Mouse (Mus musculus): ENCODE results near the gene Hormad2. TPM values are rescaled to one million over a fixed set of nuclear protein-coding genes. Genes with fewer than 3 reads are reported as not detected.

The Hormad2 gene
- polyA plus RNA-seq, 1 experiment from 2014 or later = not detected

DNA sequence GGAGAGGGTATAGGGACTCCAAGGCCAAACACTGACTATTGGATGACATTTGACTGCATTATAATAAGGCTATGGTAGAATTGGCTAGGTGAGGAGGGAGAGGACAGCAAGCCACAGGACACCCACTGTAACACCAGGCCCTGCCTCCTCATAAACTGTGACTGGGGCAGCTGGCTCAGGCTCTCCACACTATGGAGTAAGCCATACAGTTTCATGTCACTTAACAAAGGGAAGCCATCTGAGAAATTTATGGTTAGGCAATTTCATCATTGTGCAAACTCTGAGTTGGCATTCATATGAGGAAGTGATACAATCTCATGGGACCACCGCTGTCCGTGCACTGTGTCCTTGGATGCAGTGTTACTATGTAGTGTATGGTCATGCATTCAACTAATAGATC is 107.9 kb downstream of the Hormad2 start:
- 98% methylated on average over 2 of the region's 2 CpGs for WGBS
- Histone ChIP-seq H3K4me1 (no peaks in the 10 kb centered on the region), H3K9me3 (no peaks in the 10 kb centered on the region), H3K9ac (no peak overlapping the region), H3K4me2 (no peak overlapping the region), H3K36me3 (replicated peaks) (no peaks in the 10 kb centered on the region), H3K27ac (no peak overlapping the region), H3K27me3 (no peaks in the 10 kb centered on the region), H3K4me3 (replicated peaks) (no peak overlapping the region)
- ATAC-seq (ENCODE audit: low FRiP score) = no peak

- Histone ChIP-seq H3K36me3 (replicated peaks) (no peaks in the 10 kb centered on the region), H3K9me3 (no peaks in the 10 kb centered on the region), H3K4me3 (replicated peaks) (no peak overlapping the region), H3K27ac (no peak overlapping the region), H3K27me3 (no peaks in the 10 kb centered on the region), H3K9ac (no peak overlapping the region), H3K4me1 (no peaks in the 10 kb centered on the region), H3K4me2 (no peak overlapping the region)
- WGBS = 84% methylated on average over 3 of the region's 3 CpGs
- no peak for ATAC-seq (ENCODE audit: low FRiP score)
Observed at GRCm38 (mm10) chr11:4328188-4328587, 112.7 kb downstream of the Hormad2 start.

GRCm38 (mm10) chr11:4323481-4323880 is 117.4 kb downstream of the Hormad2 start:
- WGBS = 62% methylated on average over 11 of the region's 11 CpGs
- H3K27me3 ChIP-seq = peaks cover 17% of the 10 kb centered on the region; the same call in 1 of the 2 replicates

GRCm38 (mm10) chr11:4322943-4323342 is 118.0 kb downstream of the Hormad2 start:
- Histone ChIP-seq H3K27me3 (peaks cover 19% of the 10 kb centered on the region; the same call in 1 of the 2 replicates), H3K4me3 (replicated peaks) (no peak overlapping the region), H3K9ac (no peak overlapping the region), H3K9me3 (no peaks in the 10 kb centered on the region), H3K27ac (no peak overlapping the region), H3K4me1 (no peaks in the 10 kb centered on the region), H3K4me2 (no peak overlapping the region), H3K36me3 (replicated peaks) (no peaks in the 10 kb centered on the region)
- WGBS = 44% methylated on average over 6 of the region's 6 CpGs
- no peak for ATAC-seq (ENCODE audit: low FRiP score)

More at GRCm38 (mm10) chr11:4323481-4323880, 117.4 kb downstream of the Hormad2 start:
- Histone ChIP-seq H3K9me3 (no peaks in the 10 kb centered on the region), H3K9ac (no peak overlapping the region), H3K4me1 (no peaks in the 10 kb centered on the region), H3K4me2 (no peak overlapping the region), H3K4me3 (replicated peaks) (no peak overlapping the region), H3K36me3 (replicated peaks) (no peaks in the 10 kb centered on the region), H3K27ac (no peak overlapping the region)
- ATAC-seq (ENCODE audit: low FRiP score) = no peak

GRCm38 (mm10) chr11:4320876-4321275 is 120.0 kb downstream of the Hormad2 start:
- WGBS = 61% methylated on average over 4 of the region's 4 CpGs
- H3K27me3 ChIP-seq = peaks cover 19% of the 10 kb centered on the region; the same call in 1 of the 2 replicates
- no peak overlapping the region for H3K9ac ChIP-seq
- no peaks in the 10 kb centered on the region for H3K36me3 ChIP-seq (replicated peaks)
- no peaks in the 10 kb centered on the region for H3K9me3 ChIP-seq
- no peaks in the 10 kb centered on the region for H3K4me1 ChIP-seq
- no peak overlapping the region for H3K4me3 ChIP-seq (replicated peaks)
- ATAC-seq (ENCODE audit: low FRiP score) = no peak
- H3K4me2 ChIP-seq = no peak overlapping the region
- H3K27ac ChIP-seq = no peak overlapping the region

GRCm38 (mm10) chr11:4319212-4319955 is 121.5 kb downstream of the Hormad2 start:
- Histone ChIP-seq H3K4me3 (replicated peaks) (no peak overlapping the region), H3K9me3 (no peaks in the 10 kb centered on the region), H3K27me3 (peaks cover 19% of the 10 kb centered on the region), H3K27ac (no peak overlapping the region), H3K4me1 (no peaks in the 10 kb centered on the region), H3K36me3 (replicated peaks) (no peaks in the 10 kb centered on the region), H3K4me2 (no peak overlapping the region), H3K9ac (no peak overlapping the region)
- no peak for ATAC-seq (ENCODE audit: low FRiP score)
- 91% methylated on average over 14 of the region's 14 CpGs for WGBS

- Histone ChIP-seq H3K9ac (no peak overlapping the region), H3K4me2 (no peak overlapping the region), H3K27ac (no peak overlapping the region), H3K27me3 (peaks cover 27% of the 10 kb centered on the region), H3K36me3 (replicated peaks) (no peaks in the 10 kb centered on the region), H3K4me1 (no peaks in the 10 kb centered on the region), H3K9me3 (no peaks in the 10 kb centered on the region), H3K4me3 (replicated peaks) (no peak overlapping the region)
- WGBS = 84% methylated on average over 3 of the region's 3 CpGs
- ATAC-seq (ENCODE audit: low FRiP score) = no peak
Observed at GRCm38 (mm10) chr11:4318011-4318410, 122.9 kb downstream of the Hormad2 start.

DNA sequence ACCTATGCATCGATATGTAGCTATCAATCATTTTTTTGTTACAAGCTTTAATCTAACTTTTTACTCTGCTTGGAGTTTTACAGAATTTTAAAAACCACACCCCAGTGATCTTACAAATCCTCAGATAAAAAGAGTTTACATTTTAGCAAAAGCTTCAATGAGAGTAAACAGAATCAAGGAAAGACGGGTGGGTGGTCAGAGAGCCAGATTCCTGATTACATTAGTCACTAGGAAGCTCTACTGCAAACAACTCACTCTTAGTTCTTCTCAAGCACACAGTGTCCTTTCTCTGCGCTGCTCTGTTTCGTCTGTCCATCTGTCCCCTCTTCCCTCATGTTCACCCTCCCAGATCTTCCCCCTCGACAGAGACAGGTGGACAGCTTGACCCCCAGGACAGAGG is 123.6 kb downstream of the Hormad2 start:
- H3K27ac ChIP-seq = no peak overlapping the region
- peaks cover 24% of the 10 kb centered on the region for H3K27me3 ChIP-seq
- no peaks in the 10 kb centered on the region for H3K9me3 ChIP-seq
- ATAC-seq (ENCODE audit: low FRiP score) = no peak
- no peak overlapping the region for H3K4me3 ChIP-seq (replicated peaks)
- no peaks in the 10 kb centered on the region for H3K36me3 ChIP-seq (replicated peaks)
- no peaks in the 10 kb centered on the region for H3K4me1 ChIP-seq
- WGBS = 73% methylated on average over 5 of the region's 5 CpGs
- H3K4me2 ChIP-seq = no peak overlapping the region
- no peak overlapping the region for H3K9ac ChIP-seq

GRCm38 (mm10) chr11:4312180-4312579 is 128.7 kb downstream of the Hormad2 start:
- ATAC-seq (ENCODE audit: low FRiP score) = no peak
- H3K27me3 ChIP-seq = peaks cover 39% of the 10 kb centered on the region
- H3K4me1 ChIP-seq = peaks cover 12% of the 10 kb centered on the region
- no peaks in the 10 kb centered on the region for H3K9me3 ChIP-seq
- H3K27ac ChIP-seq = no peak overlapping the region
- no peaks in the 10 kb centered on the region for H3K36me3 ChIP-seq (replicated peaks)
- no peak overlapping the region for H3K9ac ChIP-seq
- no peak overlapping the region for H3K4me2 ChIP-seq
- 83% methylated on average over 4 of the region's 4 CpGs for WGBS
- no peak overlapping the region for H3K4me3 ChIP-seq (replicated peaks)

DNA sequence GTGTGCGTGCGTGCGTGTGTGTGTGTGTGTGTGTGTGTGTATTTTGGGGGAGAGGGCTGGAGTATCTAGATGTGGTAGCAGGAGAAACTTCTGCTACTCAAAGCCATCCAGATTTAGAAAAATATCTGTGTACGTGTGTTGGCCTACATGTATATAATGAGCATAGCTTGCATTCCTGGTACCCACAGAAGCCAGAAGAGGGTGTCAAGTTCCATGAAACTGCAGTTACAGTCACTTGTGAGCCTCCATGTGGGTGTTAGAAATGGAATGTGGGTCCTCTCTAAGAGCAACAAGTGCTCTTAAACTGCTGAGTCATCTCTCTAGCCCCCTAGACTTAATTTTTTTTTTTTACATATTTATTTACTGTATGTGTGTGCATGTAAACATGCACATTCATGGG is 130.6 kb downstream of the Hormad2 start:
- peaks cover 48% of the 10 kb centered on the region for H3K27me3 ChIP-seq
- H3K9me3 ChIP-seq = no peaks in the 10 kb centered on the region
- WGBS = 89% methylated on average over 4 of the region's 4 CpGs
- H3K36me3 ChIP-seq (replicated peaks) = no peaks in the 10 kb centered on the region
- no peak overlapping the region for H3K4me3 ChIP-seq (replicated peaks)
- H3K9ac ChIP-seq = no peak overlapping the region
- H3K27ac ChIP-seq = no peak overlapping the region
- no peak for ATAC-seq (ENCODE audit: low FRiP score)
- peaks cover 12% of the 10 kb centered on the region for H3K4me1 ChIP-seq
- H3K4me2 ChIP-seq = no peak overlapping the region

DNA sequence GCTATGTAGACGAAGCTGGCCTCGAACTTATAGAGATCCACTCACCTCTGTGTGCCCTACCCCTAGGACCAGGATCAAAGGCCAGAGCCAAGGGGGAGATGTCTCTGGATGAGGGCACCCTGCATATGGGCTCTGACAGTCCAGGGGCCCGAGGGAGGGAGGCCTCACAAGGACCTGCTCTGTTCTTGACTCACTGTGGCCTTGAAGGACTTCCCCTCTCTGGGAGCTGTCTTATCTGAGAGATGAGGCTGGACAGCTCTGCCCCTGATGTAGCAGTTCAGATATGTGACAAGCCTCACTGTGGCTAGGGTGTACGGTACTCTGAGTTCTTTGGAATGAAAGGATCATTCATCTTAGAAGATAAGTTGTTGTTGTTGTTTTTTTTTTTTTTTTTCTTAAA is 131.3 kb downstream of the Hormad2 start:
- no peak overlapping the region for H3K4me3 ChIP-seq (replicated peaks)
- H3K9ac ChIP-seq = no peak overlapping the region
- no peak for ATAC-seq (ENCODE audit: low FRiP score)
- H3K36me3 ChIP-seq (replicated peaks) = no peaks in the 10 kb centered on the region
- no peaks in the 10 kb centered on the region for H3K9me3 ChIP-seq
- peaks cover 12% of the 10 kb centered on the region for H3K4me1 ChIP-seq
- WGBS = 87% methylated on average over 4 of the region's 4 CpGs
- peaks cover 51% of the 10 kb centered on the region for H3K27me3 ChIP-seq
- H3K4me2 ChIP-seq = no peak overlapping the region
- no peak overlapping the region for H3K27ac ChIP-seq

DNA sequence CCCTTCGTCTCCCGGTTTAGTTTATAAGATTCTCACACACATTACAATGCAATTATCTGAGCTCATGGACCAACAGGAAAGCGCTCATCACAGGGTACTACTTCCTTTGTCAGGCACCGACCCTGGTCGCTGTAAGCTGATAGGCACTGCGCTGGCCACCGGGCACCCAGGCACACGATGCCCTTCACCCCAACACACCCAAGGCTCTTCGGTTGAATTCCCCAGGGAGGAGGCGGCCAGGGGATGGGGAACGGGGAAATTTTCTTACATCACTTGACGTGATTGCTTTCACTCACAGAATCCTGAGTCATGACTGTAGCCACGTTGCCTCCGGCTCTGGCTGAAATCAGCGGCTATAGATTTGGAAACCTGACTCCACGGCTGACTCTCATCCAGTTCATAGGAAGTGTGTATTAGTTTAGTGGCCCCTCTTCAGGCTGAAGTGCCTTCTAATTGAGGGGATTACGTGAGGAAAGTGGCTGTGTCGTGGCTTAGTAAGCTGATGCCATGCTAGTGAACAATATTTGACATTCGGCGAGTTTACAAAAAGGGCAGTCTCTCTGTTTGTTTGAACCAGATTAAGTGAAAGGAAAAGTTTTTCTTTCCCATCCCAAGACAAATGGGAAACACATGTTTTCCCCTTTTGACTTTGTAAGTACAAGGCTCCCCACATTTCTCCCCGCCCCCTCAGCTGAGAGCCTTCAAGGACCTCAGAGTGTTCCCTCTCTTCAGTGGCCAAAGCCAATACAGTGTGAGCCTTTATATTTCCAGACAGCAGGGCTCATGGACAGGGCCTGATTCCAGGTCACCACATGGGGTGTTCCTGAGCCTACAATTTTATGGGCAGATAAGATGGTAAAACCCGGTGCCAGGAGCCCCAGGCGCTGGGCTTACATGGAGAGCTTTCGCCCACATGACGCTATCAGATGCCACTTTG is 132.1 kb downstream of the Hormad2 start:
- Histone ChIP-seq H3K27me3 (peaks cover 51% of the 10 kb centered on the region), H3K4me1 (peaks cover 12% of the 10 kb centered on the region), H3K36me3 (replicated peaks) (no peaks in the 10 kb centered on the region), H3K9me3 (no peaks in the 10 kb centered on the region), H3K4me3 (replicated peaks) (no peak overlapping the region), H3K4me2 (peak overlapping the region; percentile 29; the same call in 1 of the 2 replicates), H3K27ac (no peak overlapping the region), H3K9ac (no peak overlapping the region)
- ATAC-seq (ENCODE audit: low FRiP score) = no peak
- WGBS = 41% methylated on average over 25 of the region's 25 CpGs

All from forebrain, embryonic 12.5 days (tissue).